Mouse (Mus musculus): ENCODE measurements around the gene Chst11.

Chst11 gene

GRCm38 (mm10) chr10:83150587-83150986, 165.3 kb downstream of the Chst11 start:
- DNase-seq: peak; percentile 57

GRCm38 (mm10) chr10:83151362-83151761, 166.1 kb downstream of the Chst11 start:
- peak; percentile 77 for DNase-seq

- no peak for DNase-seq
Measured at GRCm38 (mm10) chr10:83151896-83152685, 166.8 kb downstream of the Chst11 start.

DNA sequence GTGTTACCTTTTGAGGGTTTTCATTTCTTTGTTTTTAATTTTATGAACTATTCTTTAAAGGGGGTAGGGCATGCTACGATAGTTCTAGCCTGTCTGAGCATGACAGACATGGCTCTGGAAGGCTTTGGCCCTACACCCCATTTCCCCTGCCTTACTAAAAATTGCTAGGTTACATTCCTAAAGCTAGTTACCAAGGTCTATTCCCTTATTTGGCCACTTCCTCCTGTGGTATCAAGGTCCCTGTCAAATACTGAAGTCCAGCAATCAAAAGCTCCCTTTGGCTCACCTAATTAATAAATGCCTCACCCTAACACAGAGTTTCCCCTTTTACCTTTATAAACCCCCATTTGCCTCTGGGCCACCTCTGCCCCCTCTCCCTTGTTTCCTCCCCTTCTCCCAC, 167.4 kb downstream of the Chst11 start:
- no peak for DNase-seq

GRCm38 (mm10) chr10:83153374-83153773, 168.1 kb downstream of the Chst11 start:
- no peak for DNase-seq

DNA sequence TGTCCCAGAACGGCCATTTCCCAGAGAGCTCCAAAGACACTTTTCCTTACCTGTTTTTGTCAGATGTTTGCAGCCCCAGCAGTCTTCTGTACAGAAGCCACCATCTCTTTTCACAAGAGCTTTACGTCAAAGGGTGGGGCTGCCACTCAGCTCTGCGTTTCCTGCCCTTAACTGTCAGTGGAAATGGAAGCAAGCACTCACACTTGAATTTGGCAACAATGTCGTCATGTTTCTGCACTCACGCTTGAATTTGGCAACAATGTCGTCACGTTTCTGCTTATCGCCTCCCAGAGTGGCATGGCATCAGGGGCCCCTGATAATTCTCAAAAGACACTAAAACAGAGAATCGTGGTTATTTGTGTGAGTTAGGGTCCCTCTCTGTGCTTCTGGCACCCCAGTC, 168.6 kb downstream of the Chst11 start:
- no peak for DNase-seq

DNA sequence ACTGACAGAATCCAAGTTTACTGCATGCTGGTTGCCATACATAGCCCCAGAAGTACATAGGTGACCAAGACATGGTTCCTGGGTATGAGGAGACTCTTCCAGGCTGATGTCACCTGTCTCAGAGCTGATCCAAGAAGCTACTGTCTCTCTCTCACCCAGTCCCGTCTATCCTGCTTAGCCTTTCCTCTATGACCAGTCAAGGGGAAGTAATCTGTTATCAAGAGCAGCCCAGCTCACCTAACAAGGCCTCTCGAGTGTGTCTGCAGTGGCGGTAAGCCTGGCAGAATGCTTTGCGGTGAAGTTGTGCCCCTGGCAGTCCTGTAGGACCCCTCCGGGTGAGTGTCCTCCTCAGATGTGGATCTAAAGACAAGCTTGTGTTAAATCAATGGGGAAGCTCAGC, 172.0 kb downstream of the Chst11 start:
- DNase-seq: no peak

DNA sequence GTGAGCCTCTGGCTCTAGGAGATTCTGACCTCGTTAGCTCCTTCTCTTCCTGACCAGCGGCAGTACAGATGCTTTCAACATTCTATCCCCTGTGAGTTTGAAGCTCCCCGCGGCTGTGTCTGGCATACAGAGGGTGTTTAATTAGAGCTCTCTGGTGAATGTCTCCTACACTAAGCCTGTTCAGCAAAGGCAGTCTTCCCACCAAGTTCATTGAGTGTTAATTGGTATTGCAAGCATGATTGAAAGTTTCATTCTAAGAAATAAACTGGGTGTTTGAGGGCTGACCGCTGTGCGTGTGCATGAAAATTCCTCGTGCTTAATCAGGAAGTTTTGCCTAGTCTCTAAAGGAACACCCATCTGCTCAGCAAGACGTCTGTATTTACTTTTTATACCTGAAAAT, 173.0 kb downstream of the Chst11 start:
- no peak for DNase-seq

DNA sequence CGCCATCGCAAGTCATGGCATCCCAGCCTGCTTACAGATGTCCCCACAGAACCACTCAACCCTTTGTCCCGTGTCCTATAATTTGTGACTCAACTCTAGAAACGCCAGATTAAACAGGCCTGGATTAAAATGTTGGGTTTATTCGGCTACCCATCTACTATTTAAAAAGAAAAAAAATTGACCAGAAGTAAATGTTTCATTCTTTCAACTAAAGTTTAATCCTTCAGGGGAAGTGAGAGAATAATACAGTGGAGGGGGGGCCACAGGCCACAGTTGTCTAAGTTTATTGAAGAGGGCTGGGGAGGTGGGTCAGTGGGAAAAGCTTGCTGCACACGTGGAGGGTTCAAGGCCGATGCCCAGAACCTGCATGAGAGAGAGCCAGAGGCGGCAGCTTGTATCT, 173.9 kb downstream of the Chst11 start:
- no peak for DNase-seq

GRCm38 (mm10) chr10:83161656-83162365, 176.5 kb downstream of the Chst11 start:
- DNase-seq: peak; percentile 82

GRCm38 (mm10) chr10:83163946-83164345, 178.6 kb downstream of the Chst11 start:
- DNase-seq: no peak

- no peak for DNase-seq
Measured at GRCm38 (mm10) chr10:83164901-83165435, 179.7 kb downstream of the Chst11 start.

- DNase-seq: no peak
Measured at GRCm38 (mm10) chr10:83165521-83166243, 180.4 kb downstream of the Chst11 start.

DNA sequence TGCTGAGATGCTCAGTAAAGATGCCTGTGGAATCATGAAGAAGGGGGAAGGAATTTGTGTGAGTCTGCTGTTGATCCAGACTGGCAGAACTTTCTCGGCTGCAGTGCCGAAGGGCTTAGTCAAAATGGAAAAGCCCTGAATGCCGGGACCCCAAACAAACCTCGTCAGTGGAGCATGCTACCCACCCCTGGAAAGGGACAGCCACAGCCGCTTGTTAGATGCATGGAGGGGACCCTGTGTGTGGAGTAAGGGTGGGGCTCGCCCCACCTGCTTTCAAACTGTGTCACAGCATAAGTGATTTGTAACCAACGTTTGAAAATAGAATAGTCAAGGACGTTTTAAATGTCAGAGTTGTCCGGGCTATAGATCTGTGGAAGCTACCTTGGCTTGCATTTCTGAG, 181.0 kb downstream of the Chst11 start:
- no peak for DNase-seq

DNA sequence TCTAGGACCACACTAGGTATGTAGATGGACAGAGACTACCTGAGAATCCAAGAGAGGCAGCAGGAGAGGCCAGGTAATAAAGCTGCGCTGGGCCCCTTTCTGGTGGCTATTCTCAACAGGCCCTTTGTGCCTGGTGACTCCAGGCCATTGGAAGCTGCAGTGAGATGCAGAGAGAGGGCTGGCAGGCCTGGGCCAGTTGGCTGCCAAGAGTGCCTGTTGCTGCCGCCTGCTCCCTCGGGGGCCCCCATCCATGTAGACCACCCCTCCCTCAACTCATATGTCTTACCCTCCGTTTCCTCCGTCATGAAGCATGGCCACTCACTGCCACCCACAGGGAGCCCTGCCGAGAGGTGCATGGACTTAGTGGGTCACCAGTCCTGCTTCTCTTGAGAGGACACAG, 182.2 kb downstream of the Chst11 start:
- no peak for DNase-seq

DNA sequence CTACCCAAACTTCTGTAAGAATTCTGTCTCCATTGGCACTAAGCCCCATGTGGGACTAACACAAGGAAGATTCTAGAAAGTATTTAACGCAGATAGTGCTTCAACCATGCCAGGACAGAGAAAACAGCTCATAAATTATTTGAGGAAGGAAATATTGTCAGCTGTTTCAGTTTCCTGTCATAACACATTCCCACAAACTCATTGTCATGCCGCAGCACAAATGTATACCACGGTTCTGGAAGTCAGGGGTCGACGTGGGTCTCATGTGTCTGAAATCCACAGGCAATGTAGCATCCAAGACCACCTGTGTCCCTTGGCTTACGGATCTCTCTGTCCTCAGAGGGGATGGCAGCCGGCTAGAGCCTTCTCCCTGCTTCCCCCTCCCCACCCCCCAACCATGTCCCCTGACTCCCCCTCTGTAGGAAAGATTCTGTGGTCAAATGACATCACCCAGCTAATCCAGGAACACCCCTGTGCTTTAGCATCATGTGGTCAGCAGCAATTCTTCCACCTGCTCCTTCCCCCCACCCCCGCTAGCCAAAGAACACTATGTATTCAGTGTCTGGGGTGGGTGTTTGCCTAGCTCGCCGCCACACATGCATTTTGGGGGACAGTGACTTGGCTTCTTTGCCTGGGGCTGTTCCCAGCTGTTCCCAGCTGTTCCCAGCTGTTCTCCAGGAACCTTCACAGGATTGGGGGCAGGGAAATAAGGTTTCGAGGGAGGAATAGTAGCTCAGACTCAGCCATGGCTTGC, 183.2 kb downstream of the Chst11 start:
- peak; percentile 63 for DNase-seq

- no peak for DNase-seq
Measured at GRCm38 (mm10) chr10:83169554-83169953, 184.3 kb downstream of the Chst11 start.

DNA sequence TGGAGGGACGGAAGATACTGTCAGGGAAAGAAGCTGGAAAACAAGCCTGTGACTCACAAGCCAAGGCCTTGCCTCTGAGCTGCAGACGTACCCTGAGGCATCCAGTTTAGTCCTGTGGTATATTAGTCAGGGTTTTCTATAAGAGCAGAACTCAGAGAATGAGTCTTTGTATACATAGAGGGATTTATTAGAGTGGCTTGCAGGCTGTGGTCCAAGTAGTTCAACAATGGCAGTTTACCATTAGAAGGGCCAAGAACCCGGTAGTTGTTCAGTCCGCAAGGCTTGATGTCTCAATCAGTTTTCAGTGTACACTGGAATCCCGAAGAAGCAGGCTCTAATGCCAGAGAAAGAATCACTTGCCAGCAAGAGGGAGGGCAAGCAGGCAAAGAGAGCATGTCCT, 192.9 kb downstream of the Chst11 start:
- no peak for DNase-seq

- no peak for DNase-seq
Measured at GRCm38 (mm10) chr10:83178661-83179060, 193.4 kb downstream of the Chst11 start.

GRCm38 (mm10) chr10:83181831-83182572, 196.7 kb downstream of the Chst11 start:
- no peak for DNase-seq

GRCm38 (mm10) chr10:83182573-83182960, 197.3 kb downstream of the Chst11 start:
- DNase-seq: peak; percentile 84
